Mouse (Mus musculus) R1 (cell line): Measurements from ENCODE around the gene Ano8.

Experiments
- DNase-seq: peaks from one replicate; pipeline ENCODE4 v3.0.0-alpha.2; 2018; ENCODE audit warnings: low read depth, low spot score

Gene Ano8

DNA sequence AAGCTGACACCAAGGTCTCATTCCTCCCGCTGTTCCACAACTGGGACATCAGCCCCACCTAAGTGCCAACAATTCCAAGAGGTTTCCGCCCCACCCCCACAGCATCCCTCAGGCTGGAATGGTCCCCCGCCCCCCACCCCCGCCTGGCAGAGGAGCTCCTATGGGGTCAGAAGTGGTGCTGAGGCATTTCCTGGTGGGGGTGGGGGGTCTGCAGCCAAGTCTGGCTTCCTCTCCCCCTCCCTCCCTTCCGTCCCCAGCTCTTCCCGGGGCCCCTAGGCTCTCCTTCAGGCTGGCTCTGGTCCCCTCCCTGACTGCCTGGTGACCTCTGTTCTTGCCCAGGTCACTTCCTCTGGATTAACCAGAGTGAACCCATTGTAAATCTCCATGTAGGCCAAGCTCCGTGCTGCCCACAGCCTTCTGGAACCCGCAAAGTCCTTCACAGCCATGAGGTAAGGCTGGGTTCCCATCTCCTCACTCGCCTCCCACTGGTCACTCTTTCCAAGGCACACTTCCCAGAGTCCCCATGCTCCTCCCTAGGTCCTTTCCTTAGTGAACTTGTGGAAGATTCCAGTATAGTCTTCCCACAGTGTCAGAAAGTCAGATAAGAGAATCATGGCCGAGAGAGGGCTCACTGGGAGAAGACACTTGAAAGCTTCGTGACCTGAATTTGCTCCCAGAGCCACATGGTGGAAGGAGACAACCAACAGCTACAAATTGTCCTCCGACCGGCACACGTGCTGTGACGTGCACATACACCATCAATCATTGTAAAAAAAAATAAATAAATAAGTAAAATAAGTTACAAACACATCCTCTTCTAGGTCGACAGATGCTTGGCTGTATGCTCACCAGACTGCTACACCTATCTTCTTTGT lies 13.3 kb upstream of the Ano8 start:
- DNase-seq = peak; percentile 76

DNA sequence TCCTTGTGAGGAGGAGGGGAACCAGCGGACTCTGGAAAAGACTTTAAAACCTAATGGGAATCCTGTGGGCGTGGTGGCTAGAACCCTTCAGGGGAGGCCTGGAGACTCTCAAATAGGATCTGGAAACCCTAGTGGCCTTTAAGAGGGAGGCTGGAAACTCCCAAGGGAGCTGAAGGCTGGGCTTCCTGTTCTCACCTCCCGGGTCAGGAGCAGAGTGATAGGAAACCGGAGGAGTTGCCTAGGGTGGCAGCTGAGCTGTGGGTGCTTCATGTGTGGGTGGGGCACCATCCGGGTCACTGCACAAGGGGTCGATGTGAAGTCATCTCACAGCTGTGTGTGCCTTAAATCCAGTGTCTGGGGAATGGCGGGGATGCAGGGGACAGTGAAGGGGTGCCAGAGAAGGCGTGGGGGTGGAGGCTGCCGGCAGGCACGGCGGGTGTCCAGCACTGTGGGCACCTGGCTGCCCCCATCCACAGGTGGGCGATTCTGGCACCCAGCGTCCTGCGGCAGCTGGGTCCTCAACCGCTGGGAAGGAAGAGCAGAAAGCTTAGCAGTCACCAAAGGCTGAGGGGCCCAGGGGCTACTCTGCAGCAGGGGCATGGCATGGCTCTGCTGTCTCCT lies 12.2 kb upstream of the Ano8 start:
- peak; percentile 67 for DNase-seq

DNA sequence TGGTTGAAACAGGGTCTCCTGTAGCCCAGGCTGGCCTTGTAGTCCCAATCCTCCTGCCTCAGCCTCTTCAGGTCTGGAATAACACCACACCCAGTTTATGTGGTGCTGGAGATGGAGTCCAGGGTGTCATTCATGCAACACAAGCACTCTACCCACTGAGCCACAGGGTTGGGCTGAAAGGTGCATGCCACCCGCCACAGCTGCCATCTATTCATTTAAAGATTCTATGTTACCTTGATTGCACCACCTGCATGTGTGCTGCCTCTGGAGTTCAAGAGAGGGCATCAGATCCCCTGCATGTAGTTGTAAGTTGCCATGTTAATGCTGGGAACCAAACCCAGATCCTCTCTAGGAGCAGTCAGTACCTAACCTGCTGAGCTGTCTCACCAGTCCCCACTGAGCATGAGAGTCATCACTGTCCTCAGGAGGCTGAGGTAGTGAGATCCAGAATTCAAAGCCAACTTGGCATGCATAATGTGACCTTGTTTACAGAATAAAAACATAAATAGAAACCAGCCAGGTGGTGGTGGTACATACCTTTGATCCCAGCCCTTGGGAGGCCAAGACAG lies 11.4 kb upstream of the Ano8 start:
- no peak for DNase-seq

DNA sequence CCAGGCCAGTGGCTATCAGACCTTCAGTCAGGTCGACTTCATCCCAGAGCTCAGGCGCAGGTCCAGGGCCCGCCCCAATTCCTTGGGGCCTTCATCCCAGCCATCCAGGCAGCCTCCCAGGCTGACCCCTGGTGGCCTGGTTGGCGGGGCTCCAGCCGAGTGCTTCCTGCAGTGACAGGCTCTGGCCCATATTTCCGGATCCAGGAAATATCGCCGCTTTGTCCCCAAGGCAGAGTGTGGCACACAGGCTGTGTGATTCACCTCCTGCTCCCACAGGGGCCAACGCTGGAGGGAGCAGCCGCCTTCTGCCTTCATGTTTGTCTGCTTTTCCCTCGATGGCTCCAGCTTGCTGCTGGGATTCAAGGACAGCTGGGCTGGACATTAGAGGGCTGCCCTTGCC lies 10.7 kb upstream of the Ano8 start:
- DNase-seq = no peak

DNA sequence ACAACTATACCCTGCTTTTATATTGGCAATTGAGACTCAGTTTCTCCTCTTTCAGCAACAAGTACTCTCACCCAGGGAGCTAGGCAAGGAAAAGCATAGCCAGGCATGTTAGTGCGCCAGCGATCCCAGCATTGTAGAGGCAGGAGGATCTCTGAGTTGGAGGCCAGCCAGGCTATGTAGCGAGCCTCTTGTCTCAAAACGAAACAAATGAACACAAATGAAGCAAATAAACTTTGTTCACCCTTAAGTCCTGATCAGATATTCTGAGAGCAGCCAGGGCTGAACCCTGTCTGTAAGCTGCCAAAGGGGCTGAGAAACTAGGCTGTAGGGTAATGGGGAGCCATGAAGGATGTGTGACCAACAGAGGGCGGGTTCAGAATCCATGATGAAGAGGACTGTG lies 10.0 kb upstream of the Ano8 start:
- DNase-seq = no peak

DNA sequence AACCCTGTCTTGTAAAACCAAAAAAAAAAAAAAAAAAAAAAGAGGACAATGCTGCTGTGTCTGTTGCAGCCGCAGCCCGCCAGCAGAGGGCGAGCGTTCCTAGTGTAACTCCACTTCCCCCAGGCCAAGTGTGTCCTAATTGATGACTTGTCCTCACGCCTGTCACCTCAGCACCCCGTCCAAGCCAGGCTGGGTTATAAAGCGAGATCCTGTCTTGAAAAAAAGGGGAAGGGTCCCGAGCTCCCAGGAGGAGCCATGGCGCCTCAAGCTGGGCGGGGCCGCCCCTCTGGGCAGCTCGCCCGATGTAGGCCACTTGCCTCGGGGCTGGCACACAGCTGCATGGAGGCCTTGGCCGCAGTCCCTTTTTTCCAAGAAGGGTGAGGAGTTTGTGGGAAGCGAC lies 9.3 kb upstream of the Ano8 start:
- peak; percentile 79 for DNase-seq

DNA sequence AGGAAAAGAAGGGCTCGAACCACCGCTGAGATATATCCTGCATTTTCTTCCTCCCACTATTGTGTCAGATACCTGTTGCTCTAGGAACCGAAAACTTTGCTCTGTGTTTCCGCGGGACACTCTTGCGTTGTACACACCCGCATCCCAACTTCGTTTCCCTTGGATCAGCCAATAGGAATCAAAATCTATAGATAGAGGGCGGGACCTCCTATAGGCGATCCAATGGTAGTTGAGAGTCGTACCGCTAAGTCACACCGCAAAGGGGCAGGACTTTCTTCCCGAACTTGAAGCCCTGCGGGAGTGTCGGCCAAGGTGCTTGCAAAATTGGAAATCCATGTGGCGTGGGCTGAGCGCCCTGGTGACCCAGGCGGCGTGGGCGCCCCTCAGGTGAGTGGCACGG lies 2.7 kb upstream of the Ano8 start:
- DNase-seq = peak; percentile 99

DNA sequence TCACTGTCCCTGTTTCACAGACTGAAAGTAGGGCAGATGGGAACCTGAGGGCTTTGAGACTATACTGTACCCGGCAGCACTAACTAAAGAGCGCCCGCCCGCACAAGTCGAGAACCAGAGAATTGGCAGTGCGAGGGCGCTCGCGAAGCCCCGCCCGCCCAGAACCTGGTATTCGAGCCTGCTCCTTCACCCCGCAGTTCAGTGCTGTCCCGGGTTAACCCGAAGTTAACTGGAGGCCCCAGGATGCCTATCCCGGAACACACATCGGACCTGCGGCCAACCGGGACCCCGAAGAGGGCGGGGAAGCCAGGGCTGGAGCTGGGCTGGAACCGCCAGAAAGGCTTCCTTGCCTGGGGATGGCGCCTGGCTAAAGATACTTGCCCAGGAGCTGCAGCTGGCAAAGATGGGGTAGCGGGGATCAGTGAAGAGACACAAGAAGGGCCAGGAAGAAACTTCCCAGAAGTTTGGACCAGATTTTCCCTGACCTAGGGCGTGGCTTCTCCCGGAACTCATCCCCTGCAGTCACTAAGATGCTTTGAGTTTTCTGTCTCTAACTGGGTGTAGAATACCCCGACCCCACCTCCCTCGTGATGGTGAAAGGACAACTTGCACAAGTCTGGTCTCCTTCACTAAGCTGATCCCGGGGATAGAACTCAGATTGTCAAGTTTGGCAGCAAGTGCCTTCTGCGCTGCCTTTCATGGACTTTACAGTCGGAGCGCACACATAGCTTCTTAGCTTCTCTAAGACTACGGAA lies 2.1 kb upstream of the Ano8 start, which contains the start of gene Gtpbp3:
TSS of gene Gtpbp3 (plus strand) at position 413 of the 755 bp plus-strand sequence.
- DNase-seq = peak; percentile 77

DNA sequence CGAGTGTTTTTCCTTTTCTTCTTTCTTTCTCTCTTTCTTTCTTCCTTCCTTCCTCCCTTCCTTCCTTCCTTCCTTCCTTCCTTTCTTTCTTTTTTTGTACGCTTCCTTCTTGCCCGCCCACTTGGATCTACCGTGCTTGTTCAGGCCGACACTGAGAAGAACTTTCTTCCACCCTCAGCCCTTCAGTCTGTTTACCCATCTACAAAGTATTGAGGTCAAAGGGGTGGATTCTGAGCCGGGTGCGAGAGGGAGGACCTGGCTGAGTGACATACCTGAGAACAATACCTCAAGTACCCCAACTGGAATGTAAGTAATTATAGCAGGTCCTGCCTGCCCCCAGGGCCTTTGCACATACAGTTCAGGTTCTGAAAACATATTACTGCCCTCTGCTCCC lies 370 bp upstream of the Ano8 start:
- DNase-seq = peak; percentile 81

DNA sequence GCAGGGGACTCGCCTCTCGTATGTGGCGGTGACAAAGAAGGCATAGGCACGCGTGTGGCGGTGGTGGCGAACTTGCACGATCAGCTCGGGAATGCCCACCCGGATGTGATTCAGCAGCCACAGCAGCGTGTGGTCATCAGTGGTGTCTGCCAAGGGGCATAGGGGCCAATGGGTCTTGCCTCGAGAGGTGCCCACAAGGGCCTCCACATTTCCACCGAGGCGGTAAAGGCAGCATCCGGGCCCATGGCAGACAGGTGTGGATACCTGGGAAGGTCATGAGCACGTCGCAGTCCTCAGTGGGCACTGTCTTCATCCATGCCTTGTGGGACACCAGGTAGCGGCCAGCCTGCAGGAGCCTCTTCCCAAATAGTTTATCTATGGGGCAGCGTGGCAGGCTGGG lies 1.0 kb downstream of the Ano8 start:
- DNase-seq = no peak

DNA sequence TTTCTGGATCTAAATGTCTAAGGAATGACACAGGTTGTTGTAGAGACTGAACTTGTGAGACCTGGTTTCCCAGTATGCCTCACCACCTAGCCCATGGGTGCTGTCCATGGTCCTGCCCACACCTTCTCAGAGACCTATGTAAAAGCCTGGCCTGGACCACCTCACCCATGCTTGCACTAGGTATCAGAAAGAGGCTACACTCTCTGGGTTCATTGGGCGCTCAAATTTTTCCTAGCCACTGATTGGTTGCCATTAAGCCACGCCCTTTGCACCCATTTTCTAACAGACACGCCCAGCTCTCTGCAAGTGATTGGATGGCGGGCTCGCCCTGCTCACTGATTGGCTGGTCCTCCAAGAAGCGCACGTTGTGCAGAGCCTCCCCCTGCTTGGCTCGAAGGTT lies 1.8 kb downstream of the Ano8 start:
- DNase-seq = peak; percentile 99

DNA sequence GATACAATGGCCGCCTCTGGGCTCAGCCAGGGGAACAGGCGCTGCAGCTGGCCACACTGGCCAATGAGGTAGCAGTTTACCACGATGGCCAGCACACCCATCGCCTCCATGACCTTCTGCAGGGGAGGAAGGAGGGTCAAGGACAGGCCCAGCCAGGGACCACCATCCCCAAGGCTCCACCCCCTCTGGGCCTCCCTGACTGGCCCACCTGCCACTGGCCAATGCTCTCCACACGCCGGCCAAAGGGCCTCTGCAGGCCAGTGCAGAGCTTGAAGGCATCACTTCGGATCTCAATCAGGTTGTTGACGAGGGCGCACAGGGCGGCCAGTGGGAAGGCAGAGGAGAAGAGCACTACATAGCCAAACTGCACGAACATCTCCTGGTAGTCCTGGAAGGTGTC lies 6.8 kb downstream of the Ano8 start:
- DNase-seq = no peak

DNA sequence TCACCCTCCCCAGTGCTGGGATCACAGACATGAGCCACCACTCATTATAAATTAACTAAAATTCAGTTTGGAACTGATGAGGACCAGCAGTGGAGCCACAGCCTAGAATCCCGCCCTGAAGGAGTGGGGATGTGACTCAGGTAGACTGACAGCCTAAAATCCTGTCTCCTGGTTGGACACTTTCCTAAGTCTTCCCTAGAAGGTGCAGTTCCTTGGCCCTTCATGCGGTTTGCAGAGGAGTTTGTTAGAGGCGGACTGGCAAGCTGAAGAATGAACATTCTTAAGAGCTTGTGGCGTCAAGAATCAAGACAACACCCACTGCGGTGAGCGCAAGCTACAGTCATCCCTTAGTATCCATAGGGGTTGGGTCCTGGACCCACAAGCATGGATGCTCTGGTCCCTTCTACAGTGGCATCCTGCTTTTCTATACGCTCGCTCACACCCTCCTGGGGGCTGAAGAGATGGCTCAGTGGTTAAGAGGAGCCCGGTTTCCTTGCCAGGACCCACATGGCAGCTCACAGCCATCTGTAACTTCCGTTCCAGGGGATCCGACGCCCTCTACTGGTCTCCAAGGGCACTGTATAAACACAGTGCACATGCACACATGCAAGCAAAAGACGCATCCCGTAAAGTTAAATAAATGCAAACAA lies 8.4 kb downstream of the Ano8 start:
- DNase-seq = peak; percentile 89

DNA sequence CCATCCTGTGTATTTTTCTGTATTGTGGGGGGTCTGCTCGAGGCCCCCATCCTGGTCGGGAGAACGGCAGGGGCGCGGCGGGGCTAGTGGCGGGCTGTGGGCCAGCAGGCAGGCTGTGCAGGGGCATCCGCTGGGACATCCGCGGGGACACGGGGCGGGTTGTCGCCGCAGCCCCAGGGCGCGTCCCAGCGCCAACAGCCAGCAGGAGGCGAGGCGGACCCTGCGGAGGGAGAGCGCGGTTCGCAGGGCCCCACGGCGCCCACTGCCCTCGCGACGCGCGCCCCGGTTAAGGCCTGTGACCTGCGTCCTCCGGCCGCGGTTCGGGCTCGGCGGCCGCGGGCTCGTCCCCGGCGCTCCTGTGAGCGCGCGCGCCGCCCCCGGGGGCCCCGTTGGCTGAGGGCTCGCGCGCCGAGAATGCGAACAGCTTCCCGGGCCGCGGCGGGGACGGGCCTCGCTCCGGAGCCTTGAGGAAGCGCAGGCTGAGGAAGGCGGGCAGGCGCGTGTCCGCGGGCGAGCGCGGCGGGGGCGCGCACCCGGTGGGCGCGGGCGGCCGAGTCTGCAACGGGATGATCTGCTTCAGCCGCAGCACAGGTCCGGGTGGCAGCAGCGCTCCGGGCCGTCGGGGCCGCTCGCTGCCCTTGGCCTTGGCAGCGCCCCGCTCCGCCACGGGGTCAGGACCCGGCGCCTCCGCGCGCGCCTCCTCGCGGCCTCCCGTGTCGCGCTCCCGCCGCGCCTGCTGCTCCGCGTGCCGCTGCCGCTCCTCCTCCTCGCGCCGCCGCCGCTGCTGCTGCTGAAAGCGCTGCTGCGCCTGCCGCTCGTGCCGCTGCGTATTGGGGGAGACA lies 9.4 kb downstream of the Ano8 start:
- DNase-seq = no peak

DNA sequence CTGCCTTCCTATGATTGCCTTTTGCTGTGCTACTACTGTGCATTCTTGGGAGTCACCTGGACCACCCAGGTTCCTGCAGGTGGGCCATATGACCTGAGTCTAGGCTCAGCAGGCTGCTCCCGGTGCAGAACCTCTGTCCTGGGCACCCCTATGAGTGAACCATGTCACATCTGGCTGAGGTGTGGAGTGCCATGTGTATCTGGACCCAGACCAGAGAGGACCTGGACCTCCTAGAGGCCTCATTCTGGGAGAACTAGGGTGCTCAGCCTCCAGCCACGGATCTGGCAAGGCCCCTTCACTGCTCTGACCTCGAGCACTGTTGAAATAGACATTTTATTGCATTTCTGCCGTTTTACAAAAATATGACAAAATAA lies 10.1 kb downstream of the Ano8 start:
- no peak for DNase-seq

DNA sequence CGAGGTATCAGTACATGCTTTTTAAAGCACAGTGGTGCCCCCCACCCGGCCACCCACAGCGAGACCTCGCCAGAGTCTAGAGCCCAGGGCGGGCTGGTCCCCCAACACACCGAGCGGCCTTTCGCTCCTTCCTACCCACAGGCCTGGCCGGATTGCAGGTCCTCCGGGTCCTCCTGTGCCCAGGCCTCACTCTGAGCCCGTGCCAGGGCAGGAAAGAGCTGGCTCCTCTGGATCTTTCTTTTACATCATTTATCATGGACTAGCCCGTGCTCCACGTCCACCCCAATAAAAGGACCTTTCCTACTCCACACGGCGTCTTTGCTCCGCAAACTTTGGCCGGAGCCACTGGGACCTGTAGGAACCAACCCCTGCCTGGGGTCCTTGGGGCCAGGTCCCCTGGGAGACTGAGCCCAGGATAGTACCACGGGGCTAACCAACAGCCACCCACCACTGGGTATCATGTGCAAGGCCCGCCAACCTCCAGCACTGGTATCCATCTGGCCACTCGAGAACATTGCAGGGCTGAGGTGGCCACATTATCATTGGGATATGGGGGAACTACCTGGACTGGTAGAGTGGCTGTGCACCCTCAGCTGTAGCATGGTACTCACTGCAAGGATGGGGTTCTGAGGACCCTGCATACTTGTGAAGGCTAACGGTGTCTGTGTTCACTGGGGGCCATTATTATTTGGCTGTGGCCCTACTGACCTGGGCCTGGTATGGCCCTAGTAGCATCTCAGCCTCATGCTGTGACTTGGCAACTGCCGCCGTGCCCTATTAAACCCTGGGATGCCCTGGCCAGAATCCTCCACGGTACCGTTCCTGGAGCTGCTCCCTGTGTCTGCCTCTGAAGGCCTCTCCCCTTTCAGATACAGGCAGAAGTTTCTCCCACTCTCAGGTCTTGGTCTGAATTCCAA lies 10.7 kb downstream of the Ano8 start:
- DNase-seq = no peak

DNA sequence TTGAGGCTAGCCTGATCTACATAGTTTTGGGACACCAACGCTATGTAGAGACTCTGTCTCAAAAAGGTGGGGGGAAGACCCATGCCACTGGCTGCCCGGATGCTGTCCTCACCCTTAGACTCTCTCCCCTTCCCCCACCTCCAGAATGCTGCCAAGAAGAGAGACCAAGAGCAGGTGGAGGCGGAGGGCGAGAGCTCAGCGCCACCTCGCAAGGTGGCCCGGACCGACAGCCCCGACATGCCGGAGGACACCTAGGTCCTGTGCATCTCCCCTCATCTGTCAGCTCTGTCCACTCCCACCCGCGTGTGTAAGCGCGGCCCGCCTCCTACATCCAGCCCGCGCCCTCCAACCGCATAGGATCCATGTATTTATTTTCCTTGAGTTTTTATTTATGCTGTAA lies 11.4 kb downstream of the Ano8 start:
- no peak for DNase-seq

DNA sequence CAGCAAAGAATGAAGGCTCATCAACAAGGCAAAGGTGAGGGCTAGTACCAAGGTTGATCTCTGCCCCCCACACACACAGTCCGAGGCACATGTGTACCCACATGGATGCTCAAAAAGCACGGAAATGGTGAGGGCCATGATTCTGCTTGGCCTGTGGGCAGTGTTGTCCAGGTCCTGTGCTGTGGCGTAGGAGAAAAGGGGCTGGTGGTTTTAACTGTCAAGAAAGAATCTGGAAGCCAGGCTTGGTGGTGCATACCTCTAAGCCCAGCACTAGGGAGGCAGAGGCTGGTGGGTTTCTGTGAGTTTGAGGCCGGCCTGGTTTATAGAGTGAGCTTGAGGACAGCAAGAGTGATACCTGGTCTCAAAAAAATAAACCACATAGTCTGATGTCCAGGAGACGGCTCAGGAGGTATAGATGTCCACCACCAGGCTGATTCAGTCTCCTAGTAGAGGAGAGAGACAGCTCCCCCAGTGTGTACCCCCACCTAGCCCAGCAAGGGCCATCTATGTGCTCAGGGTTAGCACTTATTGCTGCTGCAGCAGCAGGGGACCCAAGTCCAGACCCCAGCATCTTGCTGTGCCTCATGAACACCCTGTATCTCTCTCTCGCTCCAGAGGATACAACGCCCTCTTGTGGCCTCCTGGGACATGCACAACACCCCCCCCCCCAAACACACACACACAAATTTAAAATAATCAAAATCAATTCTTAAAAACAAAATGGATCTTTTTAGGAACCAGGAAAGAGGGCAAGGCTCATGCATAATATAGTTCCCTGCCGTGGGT lies 13.0 kb downstream of the Ano8 start:
- no peak for DNase-seq

DNA sequence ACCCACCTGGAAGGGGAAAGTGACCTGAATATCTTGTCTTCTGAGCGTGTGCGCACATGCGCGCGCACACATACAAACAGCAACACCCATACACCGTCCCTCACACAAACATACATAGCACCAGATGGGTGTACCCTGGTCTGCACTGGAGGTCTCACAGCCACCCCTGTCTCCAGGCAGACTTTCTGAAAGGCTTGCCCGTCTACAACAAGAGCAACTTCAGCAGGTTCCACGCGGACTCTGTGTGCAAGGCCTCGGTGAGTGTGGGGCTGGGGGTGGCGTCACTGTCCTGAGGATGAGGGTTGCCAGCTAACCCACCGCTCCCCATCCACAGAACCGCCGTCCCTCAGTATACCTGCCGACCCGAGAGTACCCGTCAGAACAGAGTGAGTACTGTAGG lies 13.9 kb downstream of the Ano8 start:
- no peak for DNase-seq
